Mouse (Mus musculus) forebrain, embryonic 10.5 days (tissue): ENCODE measurements around the gene Cyp4v3. TPM values are rescaled to one million over a fixed set of nuclear protein-coding genes. Genes with fewer than 3 reads are reported as not detected.

ENCODE experiments used
- DNase-seq: peaks from one replicate; pipeline ENCODE4 v3.0.0-alpha.2; 2017; ENCODE audit warnings: low spot score; ENCODE audit errors: extremely low spot score
- H3K27ac ChIP-seq: fragments of 300-500 bp; sonication (generic); 2 replicates; pipeline ENCODE4 v1.5.1; 2016; ENCODE audit warnings: mild to moderate bottlenecking
- H3K27me3 ChIP-seq: fragments of 300-500 bp; sonication (generic); 2 replicates; pipeline ENCODE4 v1.6.1; 2016; ENCODE audit warnings: mild to moderate bottlenecking; ENCODE audit not compliant: poor library complexity, severe bottlenecking
- H3K36me3 ChIP-seq: fragments of 300-500 bp; sonication (generic); replicated peaks from 2 replicates; pipeline ENCODE4 v1.6.1; 2016; ENCODE audit warnings: mild to moderate bottlenecking, moderate library complexity
- H3K4me1 ChIP-seq: fragments of 300-500 bp; sonication (generic); 2 replicates; pipeline ENCODE4 v1.6.1; 2016
- H3K4me3 ChIP-seq: fragments of 300-500 bp; sonication (generic); 2 replicates; pipeline ENCODE4 v1.5.1; 2016; ENCODE audit warnings: mild to moderate bottlenecking, moderate library complexity
- H3K9me3 ChIP-seq: fragments of 300-500 bp; sonication (generic); 2 replicates; pipeline ENCODE4 v1.6.1; 2016; ENCODE audit warnings: mild to moderate bottlenecking, moderate library complexity
- WGBS: fragments of 180-500 bp; shearing (Covaris S2); methylation state at CpG from one replicate; pipeline ENCODE4 v1.1.7; 2016; 5-methylcytosine and 5-hydroxymethylcytosine counted together
- polyA plus RNA-seq: library from polyadenylated mRNA; unstranded; fragments of >200 nt; fragmentation: Nextera tagmentation; extraction: Ambion mirVana; gene quantifications from 2 replicates; pipeline ENCODE4 v1.2.1, GENCODE M21; 2016

Gene Cyp4v3
- polyA plus RNA-seq, 1 experiment from 2014 or later = 1.3 TPM

DNA sequence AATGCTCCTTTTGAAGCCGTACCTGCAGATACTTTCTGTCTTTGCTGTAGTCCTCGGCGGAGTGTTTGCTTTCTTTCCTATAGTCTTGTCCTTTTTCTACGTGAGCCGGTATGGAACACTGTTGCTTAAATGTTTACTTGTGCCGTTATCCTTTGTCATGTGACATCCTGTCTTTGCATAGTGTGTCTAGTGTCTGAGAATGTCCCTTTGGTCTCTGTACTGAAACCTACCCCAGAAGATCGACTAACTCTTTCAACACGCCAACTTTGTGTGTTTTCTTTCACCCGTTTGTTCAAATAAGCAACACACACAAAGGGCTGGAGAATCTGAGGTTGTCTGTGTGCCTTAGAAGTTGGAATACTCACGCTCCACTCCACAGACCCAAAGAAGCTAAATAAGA lies 71.1 kb downstream of the Cyp4v3 start, which contains the start of gene F11:
Gene F11 (minus strand): TSS at position 112 of the 400 bp plus-strand sequence.
- Histone ChIP-seq H3K4me3 (no peak within 1 kb of the TSS), H3K27me3 (no peaks in the 10 kb centered on the region), H3K4me1 (no peaks in the 10 kb centered on the region), H3K27ac (no peak within 1 kb of the TSS), H3K36me3 (no peaks in the 10 kb centered on the region), H3K9me3 (peaks cover 7% of the 10 kb centered on the region; the same call in 1 of the 2 replicates)
- WGBS = 91% methylated on average over 10 of the region's 10 CpGs
- DNase-seq = no peak

DNA sequence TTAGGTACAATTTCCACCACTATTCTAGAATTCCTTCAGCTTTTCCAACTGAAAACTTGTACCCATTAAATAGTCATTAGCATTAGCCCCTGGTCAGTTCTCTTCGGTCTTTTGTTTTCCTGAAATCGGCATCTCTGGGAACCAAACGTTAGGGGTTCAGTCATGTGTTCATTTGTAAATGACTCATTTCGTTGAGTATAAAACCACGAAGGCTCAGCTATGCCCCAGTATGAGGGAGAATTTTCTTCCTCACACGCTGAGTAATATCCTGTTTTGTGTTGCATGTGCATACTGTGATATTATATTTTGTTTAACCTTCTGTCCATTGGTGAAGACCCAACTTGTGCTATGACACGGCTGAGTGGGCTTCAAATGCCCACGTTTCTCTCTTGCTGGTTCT lies 74.6 kb downstream of the Cyp4v3 start:
- Histone ChIP-seq H3K4me1 (no peaks in the 10 kb centered on the region), H3K4me3 (no peak overlapping the region), H3K9me3 (no peaks in the 10 kb centered on the region), H3K27me3 (no peaks in the 10 kb centered on the region), H3K27ac (no peak overlapping the region), H3K36me3 (no peaks in the 10 kb centered on the region)
- 82% methylated on average over 8 of the region's 8 CpGs for WGBS
- no peak for DNase-seq

DNA sequence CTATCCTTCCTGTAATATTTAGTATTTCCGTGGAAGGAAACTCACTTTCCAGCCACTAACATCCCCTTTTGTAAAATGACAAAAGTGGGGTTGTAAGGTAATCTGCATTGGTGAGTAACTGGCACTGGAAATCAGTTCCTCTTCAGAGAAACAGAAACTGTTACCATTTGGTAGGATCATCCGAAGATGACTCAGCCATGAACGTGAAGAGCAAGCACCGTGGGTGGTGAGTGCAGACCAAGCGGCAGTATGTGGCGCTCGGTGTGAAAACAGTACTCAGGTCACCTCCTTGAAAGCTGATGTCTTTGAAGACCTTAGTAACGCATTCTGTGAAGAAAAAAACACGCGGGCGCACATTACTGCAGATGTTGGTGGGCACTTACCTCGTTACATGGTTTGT lies 78.0 kb downstream of the Cyp4v3 start:
- Histone ChIP-seq H3K4me3 (no peak overlapping the region), H3K27me3 (no peaks in the 10 kb centered on the region), H3K27ac (no peak overlapping the region), H3K36me3 (no peaks in the 10 kb centered on the region), H3K9me3 (no peaks in the 10 kb centered on the region), H3K4me1 (no peaks in the 10 kb centered on the region)
- DNase-seq = no peak
- 91% methylated on average over 12 of the region's 12 CpGs for WGBS

Other genes starting within 250 kb of the Cyp4v3 start
- not detected in 2 replicates for gene F11, start 71.2 kb downstream of the Cyp4v3 start, polyA plus RNA-seq
- gene Klkb1, start 38.4 kb downstream of the Cyp4v3 start, polyA plus RNA-seq = 0.04 TPM in 1 of 2 replicates, not detected in the other
- gene Gm45753, start 24.8 kb downstream of the Cyp4v3 start, polyA plus RNA-seq = not detected in 2 replicates
- 9.6 and 9.7 TPM in 2 replicates for gene Fam149a, start 49.1 kb upstream of the Cyp4v3 start, polyA plus RNA-seq
- 0.97 and 1.3 TPM in 2 replicates for gene Tlr3, start 77.9 kb upstream of the Cyp4v3 start, polyA plus RNA-seq
- gene Sorbs2, start 174.6 kb upstream of the Cyp4v3 start, polyA plus RNA-seq = 35.8 and 48.3 TPM in 2 replicates